In the genomic region with DNA sequence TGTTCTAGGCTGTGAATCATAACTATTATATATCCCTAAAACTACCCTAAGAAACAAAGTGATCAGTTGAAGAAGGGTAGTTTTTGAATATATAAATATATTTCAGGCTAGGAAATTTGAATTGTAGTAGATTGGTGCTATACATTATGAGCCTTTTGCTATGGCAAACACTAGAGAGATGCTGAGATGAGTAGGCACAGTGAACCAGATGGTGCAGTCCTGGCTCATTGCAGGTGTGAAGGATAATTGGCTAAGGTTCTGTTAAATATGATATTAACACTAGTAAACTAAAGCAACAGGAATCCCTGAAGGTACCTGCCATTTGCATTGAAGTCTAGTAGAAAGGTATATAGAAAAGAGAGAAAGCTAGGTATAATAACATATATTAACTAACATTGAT, we compare ENCODE assay signal across 22 mouse cellular contexts.
"Had no signal": no experiment of that assay in that cellular context is flagged by ENCODE, and none has a peak within 500 bp of the region (broad histone marks: within the 10 kb centered on the region; RNA-seq: fewer than 3 reads in every experiment).

No protein-coding gene starts in this region.

- DNase-seq: cerebellum, adult 2 months; cerebellum, adult 8-10 months; cerebellum, adult 9-10 months; cerebellum, adult 9-11 months; cerebellum, postnatal 10 days; cerebellum, postnatal 14 days; cerebellum, postnatal 25 days; cerebellum, postnatal 36 days; embryo, embryonic 11 days; forebrain, postnatal 0 days; gastrocnemius, adult 2 months; gastrocnemius, postnatal 10 days; gastrocnemius, postnatal 14 days; gastrocnemius, postnatal 25 days; gastrocnemius, postnatal 36 days; heart, adult 11 months; heart, adult 18-20 months; heart, adult 2 months had no signal

- ATAC-seq: forebrain, embryonic 13.5 days; forebrain, embryonic 14.5 days; forebrain, embryonic 15.5 days; forebrain, embryonic 16.5 days; forebrain, postnatal 0 days had no signal
